Mouse (Mus musculus) spleen, postnatal 4 days (tissue): Measurements from ENCODE around the gene Syap1.
A peak's percentile ranks its signal among the peaks of the same experiment; 100 is the strongest.
"Not testable (repeated sequence)": the region's sequence is repeated elsewhere in the genome, so short reads cannot be mapped to it uniquely, and the experiment has no call there.

Experiments used
- DNase-seq, 2 experiments: peaks; one replicate each; pipeline ENCODE4 v3.0.0; 2022; ENCODE audit warnings: low spot score in 2 of 2

Gene Syap1

GRCm38 (mm10) chrX:162887931-162888511, at the start of gene Syap1:
Gene Syap1, minus strand, starts transcription at chrX:162888447.
- peak; percentile 85 to 87 for DNase-seq

GRCm38 (mm10) chrX:162931467-162931866, 43.2 kb upstream of the Syap1 start:
- no peak for DNase-seq

DNA sequence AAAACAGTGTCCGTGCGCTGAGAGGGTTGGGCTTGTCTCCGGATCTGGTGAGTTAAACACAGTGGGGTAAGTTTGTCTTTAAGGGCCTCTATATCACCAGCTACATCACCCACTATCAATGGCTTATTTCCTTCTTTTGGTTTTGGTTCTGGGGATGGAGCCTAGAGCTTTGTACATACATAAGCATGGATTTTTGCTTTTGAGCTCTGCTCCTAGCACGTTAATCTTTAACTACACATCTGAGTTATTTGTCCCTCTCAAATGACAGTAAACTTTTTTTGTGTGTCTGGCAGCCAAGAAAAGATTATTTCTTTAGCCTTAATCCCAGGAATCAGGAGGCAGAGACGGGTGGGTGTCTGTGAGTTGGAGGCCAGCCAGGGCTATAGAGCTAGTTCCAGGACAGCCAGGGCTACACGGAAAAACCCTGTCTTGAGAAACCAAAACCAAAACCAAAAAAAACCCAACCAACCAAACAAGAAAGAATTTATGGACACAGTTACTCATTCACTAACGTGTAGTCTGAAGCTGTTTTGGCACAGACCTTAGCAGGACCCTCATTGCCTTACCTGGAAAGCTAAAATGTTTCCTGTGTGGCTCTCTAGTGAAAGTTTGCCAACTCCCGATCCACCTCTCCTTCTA, 33.4 kb upstream of the Syap1 start:
- DNase-seq: no peak

- peak; percentile 27 to 62 for DNase-seq
Measured at GRCm38 (mm10) chrX:162915697-162916096, 27.4 kb upstream of the Syap1 start.

DNA sequence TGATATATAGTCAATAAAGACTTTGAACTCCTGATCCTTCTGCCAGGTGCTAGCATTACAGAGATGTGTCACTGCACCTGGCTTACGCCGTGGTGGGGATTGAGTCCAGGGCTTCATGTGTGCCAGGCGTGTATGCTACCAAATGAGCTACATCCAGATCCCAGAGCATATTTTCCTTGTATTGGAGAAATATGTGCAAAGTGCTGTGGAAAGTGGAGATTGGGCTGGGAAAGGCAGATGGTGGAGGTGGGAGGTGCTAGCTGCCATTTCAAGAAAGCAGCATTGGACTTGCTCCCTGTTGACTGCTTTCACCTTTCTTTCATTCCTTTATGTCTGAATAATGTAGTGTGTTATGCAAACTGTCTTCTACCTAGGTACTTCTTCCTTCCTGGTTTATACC, 25.4 kb upstream of the Syap1 start:
- no peak for DNase-seq

GRCm38 (mm10) chrX:162907554-162907953, 19.3 kb upstream of the Syap1 start:
- no peak for DNase-seq

- peak in 1 of 2 experiments; percentile 49 for DNase-seq
Measured at GRCm38 (mm10) chrX:162902040-162902734, 13.9 kb upstream of the Syap1 start.

DNA sequence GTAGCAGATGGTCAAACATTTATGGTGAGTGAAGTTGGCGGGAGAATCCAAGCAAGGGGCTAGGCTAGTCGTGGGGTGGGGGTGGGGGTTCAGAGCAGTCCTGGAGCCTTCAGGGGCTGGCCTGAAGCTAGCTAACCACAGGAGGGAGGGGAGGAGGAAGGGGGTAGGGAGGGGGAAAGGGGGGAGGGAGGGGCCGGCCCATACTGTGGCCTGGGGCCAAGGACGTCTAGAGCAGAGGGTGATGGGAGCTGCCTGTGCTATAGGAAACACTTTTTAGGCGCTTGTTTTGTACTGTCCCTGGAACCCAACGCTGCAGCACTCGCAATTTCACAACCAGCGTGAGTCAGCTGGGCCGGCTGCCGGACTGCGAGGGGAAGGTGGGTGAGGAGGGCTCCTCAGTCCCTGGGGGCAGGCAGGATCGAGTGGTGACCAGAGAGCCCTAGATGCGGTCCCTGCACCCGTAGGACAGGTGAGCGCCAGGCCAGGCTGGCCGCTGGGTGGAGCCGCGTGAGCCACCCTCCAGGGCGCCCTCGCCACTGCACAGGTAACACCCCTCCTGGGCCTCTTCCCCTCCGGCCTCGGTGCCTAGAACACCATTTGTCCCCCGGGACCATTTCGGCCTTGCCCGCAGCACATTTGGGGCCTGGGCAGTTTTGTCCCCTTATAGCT, 13.3 kb upstream of the Syap1 start:
- peak; percentile 24 to 74 for DNase-seq

GRCm38 (mm10) chrX:162900938-162901337, 12.7 kb upstream of the Syap1 start, which contains the start of gene Ctps2:
Gene Ctps2, plus strand, starts transcription at chrX:162901238.
- DNase-seq: no peak

DNA sequence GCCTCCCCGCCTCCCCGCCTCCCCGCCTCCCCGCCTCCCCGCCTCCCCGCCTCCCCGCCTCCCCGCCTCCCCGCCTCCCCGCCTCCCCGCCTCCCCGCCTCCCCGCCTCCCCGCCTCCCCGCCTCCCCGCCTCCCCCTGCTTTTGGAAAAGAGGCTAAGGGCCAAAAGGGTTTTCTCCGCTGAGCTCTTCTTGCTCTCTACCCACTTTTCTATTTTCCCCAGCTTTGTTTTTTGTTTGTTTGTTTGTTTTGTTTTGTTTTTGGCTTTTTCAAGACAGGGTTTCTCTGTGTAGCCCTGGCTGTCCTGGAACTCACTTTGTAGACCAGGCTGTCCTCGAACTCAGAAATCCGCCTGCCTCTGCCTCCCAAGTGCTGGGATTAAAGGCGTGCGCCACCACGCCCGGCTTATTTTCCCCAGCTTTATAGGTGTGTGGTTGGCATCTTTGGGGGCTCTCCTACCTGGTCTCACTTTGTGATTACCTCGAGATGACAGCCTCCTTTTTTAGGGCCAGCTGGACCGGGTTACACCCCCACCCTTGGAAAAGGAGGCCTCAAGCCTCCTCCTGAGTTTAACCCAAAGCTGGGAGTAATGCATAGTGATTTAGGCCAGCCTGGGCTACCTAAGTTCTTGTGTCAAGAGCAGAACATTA, 452 bp upstream of the Syap1 start:
- not testable (repeated sequence) for DNase-seq

DNA sequence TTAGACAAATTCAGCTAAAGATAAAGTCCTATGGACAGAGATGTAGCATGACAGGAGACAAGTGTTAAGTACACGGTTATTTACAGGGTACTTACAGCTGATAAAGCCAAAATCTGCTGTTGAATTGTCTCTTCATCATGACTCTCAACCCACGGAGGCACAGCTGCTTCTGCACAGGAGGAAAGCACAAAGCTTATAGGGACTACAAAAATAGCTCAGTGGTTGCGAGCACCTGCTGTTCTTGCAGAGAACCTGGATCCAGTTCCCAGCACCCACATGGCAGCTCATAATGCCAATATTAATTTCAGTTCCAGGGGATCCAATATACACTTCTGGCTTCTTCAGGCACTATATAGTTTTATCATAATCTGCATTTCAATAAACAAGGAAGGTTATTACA, 10.0 kb downstream of the Syap1 start:
- DNase-seq: no peak

GRCm38 (mm10) chrX:162873761-162874160, 14.5 kb downstream of the Syap1 start:
- no peak for DNase-seq

GRCm38 (mm10) chrX:162871734-162872517, 16.3 kb downstream of the Syap1 start:
- DNase-seq: peak; percentile 12 to 62

- DNase-seq: no peak
Measured at GRCm38 (mm10) chrX:162868294-162868965, 19.8 kb downstream of the Syap1 start.

GRCm38 (mm10) chrX:162848682-162849081, 39.6 kb downstream of the Syap1 start:
- no peak for DNase-seq

DNA sequence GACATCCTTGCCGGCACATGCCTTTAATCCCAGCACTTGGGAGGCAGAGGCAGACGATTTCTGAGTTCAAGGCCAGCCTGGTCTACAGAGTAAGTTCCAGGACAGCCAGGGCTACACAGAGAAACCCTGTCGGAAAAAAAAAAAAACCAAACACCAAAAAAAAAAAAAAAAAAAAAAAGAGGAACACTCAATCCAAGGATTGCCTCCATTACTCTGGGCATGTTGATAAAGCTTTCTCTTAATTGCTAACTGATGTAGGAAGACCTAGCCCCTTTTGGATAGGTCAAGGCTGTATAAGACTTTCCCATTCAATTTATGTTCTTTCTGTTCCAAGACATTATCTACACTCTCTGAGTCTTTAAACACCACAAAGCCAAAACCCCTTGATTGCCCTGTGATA, 42.7 kb downstream of the Syap1 start:
- no peak for DNase-seq

- DNase-seq: no peak
Measured at GRCm38 (mm10) chrX:162844447-162845100, 43.7 kb downstream of the Syap1 start.

- no peak for DNase-seq
Measured at GRCm38 (mm10) chrX:162832101-162832500, 56.1 kb downstream of the Syap1 start.

DNA sequence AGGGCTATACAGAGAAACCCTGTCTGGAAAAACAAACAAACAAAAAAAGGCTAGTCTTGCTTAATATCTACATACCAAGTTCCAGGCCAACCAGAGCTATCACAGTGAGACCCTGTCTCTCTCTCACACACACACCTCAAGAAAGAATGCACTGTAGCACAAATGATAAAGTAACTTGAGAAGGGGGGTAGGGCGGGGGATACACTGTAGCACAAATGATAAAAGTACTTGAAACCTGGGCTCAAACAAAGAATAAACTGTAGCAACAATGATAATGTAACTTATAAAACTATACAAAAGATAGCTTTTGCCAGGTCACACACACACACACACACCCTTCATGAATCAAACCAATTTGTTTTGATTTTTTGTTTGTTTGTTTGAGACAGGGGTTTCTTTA, 56.7 kb downstream of the Syap1 start:
- no peak for DNase-seq

DNA sequence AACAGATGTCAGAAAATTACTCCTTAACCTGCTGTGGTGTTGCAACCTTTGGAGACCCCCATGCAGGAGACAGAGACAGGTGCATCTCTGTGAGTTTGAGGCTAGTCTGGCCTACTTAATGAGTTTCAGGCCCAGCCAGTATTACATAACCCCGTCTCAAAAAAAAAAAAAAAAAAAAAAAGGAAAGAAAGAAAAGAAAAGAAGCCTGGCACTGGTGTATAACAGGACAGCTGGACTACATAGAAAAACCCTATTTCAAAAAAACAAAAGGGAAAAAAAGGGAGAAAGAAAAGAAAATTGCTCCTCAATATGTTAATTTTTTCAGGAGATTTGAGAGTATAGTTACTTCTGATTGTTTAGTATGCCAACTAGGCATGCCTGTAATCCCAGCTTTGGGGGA, 57.2 kb downstream of the Syap1 start:
- no peak for DNase-seq
